Mouse (Mus musculus): ENCODE data around the gene Rpp25l. TPM values are rescaled to one million over a fixed set of nuclear protein-coding genes. Genes with fewer than 3 reads are reported as not detected.
"Not testable (repeated sequence)": the region's sequence is repeated elsewhere in the genome, so short reads cannot be mapped to it uniquely, and the experiment has no call there.

The Rpp25l gene
- 14.4 and 15.5 TPM in 2 replicates for total RNA-seq (2017)

DNA sequence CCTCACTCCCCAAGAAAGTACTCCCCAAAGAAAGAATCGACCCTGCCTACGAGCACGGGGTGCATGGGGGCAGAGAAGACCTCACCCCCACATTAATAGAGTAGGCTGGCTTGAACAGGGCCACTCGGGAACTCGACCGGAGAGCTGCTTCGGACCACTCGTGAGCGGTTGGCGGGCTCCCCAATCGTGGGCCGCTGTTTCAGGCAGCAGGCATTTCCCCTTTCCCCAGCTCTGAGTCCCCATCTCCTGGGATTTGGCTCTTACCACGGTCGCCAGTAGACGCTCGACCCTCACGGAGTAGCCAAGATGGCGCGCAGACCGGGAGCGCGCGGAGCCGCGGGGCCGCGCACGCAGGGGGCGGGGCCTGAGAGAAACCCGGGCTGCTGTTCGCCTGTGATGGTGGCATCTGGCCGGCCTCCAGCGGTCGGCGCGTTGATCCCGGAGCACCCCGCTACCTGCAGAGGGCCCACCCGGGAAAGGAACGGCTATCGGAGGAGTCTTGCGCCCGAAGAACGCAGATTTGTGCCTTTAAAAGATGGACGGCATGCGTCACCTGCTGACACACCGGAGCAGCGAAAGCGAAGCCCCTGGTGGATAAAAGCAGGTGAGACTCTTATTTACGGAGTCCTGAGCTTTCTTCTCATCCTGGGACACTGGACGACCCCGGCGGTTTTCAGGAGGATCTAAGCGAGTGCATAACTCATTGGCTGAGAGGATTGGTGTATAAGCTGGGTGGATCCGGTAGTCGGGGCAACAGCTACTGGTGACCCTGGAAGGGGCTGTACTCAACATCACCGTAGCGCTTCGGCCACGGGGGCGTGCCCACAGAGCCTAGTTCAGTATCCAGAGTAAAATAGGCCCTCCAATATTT, at the start of gene Rpp25l:
Gene Rpp25l, minus strand, starts transcription at position 338 of the 871 bp plus-strand sequence.
- ATAC-seq (ENCODE audit: extremely low read depth, insufficient number of reproducible peaks, low FRiP score, poor library complexity, severe bottlenecking): peak; percentile 40

DNA sequence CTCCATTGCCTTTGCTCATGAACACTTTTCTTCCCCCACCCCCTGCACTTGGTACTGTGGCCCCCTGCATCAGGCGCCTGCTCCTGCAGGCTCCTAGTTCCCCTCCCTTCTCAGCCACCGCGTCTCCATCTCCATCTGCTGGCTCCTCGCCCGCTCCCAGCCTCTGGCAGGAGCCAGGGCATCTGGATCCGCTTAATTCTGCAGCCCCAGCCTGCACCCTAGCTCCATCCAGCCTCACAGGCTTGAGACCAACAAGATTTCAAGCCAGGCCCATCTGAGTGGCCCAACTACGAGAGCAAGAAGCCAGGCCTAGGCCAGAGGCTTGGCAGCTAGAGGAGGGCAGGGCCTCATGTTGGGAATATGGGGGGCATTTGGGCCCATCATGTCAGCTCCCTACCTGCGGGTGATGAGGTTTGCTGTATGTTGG, 49.4 kb upstream of the Rpp25l start:
- not testable (repeated sequence) for ATAC-seq (ENCODE audit: extremely low read depth, insufficient number of reproducible peaks, low FRiP score, poor library complexity, severe bottlenecking)

DNA sequence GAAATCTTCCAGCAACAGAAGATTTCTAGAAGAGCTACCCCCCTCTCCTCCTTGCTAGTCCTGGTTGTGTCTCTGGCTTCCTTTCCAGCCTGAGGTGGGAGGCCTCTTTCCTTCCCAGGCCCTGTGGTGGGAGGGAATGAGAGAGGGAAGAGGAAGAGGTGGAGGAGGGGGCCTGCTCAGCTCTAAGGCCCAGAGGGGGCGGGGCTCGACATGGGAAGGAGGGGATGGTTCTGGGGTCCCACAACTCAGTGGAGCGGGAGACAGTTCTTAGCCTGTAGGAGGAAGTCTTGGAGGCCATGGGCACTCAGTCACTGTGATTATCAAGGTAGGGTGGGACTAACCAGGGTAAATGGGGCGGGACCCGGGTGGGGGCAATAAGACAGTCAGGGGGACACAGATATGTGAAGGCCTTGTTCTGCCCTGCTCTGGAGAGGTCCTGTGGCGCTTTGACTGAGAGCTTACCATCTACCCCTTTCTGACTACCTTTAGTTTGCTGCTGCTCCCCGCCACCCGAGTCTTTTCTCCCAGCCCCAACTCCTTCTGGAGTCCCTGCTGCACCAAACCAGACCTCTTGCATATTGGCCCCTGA, 48.9 kb upstream of the Rpp25l start:
- no peak for ATAC-seq (ENCODE audit: extremely low read depth, insufficient number of reproducible peaks, low FRiP score, poor library complexity, severe bottlenecking)

DNA sequence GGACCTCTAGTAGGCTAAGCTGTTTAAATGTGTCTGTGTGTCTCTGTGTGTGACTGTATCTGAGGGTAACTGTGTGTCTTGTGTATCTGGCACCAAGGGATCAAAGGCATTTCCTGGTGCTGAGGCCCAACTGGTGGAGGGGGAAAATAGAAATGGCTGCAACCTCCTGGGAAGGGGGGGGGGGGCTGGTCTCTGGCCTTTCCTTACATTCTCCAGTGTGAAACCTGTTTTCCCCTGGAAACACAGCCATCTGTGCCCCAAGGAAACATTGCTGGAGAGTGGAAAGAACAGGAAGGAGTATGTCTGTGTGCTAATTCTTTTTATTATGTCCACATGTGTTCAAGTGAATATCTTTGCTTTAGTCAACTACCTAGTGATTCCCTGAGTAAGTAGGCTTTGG, 48.3 kb upstream of the Rpp25l start:
- no peak for ATAC-seq (ENCODE audit: extremely low read depth, insufficient number of reproducible peaks, low FRiP score, poor library complexity, severe bottlenecking)

DNA sequence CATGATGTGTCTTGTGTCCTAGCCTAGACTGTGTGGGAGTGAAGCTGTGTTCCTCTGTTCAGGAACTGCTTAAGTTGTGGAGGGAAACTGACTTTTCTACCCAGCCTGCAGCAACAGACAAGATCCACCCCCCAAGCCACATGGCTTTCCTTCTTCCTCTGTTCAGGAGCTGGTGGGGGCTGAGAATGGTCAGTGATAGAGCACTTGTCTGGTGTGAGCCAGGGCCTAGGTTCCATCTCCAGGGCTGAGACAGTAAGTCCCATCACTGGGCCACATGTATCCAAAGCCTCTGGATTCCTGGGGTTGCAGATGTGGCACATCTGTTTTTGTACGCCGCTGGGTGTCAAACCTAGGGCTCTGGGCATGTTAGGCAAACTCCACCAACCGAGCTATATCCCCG, 47.6 kb upstream of the Rpp25l start:
- no peak for ATAC-seq (ENCODE audit: extremely low read depth, insufficient number of reproducible peaks, low FRiP score, poor library complexity, severe bottlenecking)

DNA sequence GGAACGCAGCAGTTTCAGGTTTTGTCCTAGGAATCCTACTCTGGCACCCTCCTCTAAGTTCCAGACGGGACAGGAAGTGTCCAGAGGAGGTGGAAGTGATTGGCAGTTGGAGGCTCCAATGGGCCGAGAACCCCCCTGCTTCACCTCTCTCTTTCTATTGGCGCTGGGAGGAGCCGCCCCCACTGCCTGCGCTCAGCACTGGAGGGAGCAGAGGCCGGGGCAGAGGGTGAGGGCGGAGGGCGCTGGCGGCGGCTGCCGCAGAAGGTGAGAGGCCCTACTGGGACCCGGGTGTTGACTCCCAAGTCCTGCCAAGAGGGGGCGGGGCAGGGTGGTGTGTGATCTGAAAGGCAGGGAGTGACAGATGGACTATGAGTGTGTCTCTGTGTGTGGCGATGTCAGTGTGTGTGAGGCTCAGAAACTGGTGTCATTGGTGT, 47.0 kb upstream of the Rpp25l start:
- ATAC-seq (ENCODE audit: extremely low read depth, insufficient number of reproducible peaks, low FRiP score, poor library complexity, severe bottlenecking): no peak

DNA sequence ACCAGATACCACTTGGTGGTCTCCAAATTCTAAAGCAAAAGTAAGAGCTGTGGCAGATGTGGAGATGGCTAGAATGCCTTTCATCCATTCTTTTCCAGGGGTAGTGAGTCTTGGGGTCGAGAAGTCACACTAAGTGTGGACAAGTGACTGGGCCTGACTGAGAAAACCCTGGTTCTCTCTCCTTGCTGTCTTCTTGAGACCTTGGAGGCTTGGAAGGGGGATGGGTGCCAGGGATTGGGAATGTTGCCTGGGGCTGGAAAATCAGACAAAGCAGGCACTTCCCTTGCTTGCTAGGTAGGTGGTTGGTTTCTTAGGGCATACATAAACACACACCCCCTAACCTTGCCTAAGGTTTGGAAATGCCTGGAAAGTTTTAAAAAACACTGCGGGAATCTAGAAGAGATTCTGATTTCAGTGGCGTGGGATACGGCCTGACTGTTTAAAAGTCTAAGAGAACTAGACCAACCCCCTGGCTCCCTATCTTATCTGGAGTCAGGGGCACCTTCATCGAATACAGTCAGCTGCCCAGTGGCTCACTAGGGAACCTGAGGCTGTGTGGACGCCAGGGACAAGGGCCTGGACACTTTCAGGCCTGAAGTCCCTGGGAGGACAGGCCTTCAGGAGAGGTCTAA, 46.4 kb upstream of the Rpp25l start:
- no peak for ATAC-seq (ENCODE audit: extremely low read depth, insufficient number of reproducible peaks, low FRiP score, poor library complexity, severe bottlenecking)

DNA sequence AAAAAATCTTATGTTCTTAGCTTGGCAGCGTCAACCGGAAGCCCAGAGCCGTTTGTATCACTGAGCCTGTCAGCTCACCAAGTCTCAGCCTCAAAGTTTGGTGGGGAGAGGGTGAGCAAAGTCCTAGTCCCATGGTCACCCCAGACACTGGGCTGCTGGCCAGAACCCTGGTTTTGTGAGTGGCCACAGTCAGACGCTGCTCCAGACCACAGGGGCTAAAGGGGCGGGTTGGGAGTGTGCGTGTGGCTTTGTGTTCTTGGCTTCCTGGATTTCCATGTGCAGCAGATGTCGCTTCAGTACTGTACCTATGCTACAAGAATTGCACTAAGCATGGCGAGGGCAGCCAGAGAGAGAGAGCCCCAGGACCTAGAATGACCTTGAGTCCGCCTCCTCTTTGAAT, 45.9 kb upstream of the Rpp25l start:
- ATAC-seq (ENCODE audit: extremely low read depth, insufficient number of reproducible peaks, low FRiP score, poor library complexity, severe bottlenecking): no peak

DNA sequence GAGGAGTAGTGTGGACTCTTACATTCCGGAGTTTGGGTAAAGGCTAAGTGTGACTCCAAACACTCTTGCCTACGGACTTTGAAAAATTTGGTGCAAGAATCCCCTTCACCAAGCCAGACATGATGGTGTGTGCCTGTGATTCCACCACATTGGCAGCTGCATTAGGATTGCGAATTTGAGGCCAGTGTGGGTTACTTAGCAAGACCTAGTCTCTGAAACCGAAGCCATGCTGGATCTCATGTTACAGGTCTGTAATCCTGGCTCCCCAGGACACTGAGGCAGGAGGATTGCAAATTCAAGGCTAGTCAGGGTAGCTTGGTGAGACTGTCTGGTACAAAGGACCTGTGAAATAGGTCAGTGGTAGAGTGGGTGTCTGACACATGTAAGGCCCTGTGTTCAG, 45.4 kb upstream of the Rpp25l start:
- ATAC-seq (ENCODE audit: extremely low read depth, insufficient number of reproducible peaks, low FRiP score, poor library complexity, severe bottlenecking): no peak

DNA sequence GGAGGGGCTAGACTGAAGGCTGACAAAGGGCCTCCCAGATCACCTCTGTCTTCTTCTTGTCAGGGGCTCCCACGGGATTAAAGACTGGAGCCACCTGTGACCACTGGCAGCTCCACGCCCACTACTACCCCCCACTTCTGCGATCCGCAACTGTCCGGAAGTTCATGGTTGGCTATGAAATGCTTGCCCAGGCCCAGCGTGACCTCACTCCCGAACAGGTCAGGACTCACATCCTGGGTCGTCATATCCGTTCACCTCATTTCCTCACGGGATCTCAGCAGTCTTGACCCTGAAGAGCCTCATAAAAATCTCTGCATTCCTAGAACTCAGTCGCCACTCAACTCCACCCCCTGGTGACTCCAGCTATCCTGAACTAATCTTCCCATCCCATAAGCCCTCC, 44.7 kb upstream of the Rpp25l start:
- no peak for ATAC-seq (ENCODE audit: extremely low read depth, insufficient number of reproducible peaks, low FRiP score, poor library complexity, severe bottlenecking)

DNA sequence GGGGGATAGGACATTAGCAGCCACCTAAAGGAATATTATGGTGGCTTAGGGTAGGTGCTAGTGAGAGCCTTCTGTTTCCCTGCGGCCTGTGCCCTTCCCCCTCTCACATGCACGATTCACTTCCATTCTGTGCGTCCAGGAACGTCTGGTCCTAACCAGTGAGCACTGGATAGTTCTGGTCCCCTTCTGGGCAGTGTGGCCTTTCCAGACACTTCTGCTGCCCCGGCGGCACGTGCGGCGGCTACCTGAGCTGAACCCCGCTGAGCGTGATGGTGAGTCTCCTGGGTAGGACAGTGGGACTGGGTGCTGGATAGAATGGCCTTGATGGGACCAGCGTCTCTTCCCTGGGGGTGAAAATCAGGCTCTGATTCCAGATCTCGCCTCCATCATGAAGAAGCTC, 44.0 kb upstream of the Rpp25l start:
- ATAC-seq (ENCODE audit: extremely low read depth, insufficient number of reproducible peaks, low FRiP score, poor library complexity, severe bottlenecking): no peak

DNA sequence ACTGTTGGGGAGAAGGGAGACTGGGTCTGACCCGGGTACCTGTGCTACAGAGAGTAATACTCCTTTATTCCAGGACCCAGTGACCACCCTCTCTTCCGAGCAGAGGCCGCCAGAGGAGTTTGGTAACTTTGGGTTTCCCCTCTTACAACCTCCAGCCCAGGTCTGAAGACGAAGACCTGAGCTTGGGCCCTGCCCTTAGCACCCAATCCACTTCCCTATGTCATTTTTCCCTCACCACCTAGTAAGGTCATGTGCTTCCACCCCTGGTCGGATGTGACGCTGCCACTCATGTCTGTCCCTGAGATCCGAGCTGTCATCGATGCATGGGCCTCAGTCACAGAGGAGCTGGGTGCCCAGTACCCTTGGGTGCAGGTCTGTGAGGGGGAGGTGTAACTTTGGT, 43.1 kb upstream of the Rpp25l start:
- ATAC-seq (ENCODE audit: extremely low read depth, insufficient number of reproducible peaks, low FRiP score, poor library complexity, severe bottlenecking): no peak

DNA sequence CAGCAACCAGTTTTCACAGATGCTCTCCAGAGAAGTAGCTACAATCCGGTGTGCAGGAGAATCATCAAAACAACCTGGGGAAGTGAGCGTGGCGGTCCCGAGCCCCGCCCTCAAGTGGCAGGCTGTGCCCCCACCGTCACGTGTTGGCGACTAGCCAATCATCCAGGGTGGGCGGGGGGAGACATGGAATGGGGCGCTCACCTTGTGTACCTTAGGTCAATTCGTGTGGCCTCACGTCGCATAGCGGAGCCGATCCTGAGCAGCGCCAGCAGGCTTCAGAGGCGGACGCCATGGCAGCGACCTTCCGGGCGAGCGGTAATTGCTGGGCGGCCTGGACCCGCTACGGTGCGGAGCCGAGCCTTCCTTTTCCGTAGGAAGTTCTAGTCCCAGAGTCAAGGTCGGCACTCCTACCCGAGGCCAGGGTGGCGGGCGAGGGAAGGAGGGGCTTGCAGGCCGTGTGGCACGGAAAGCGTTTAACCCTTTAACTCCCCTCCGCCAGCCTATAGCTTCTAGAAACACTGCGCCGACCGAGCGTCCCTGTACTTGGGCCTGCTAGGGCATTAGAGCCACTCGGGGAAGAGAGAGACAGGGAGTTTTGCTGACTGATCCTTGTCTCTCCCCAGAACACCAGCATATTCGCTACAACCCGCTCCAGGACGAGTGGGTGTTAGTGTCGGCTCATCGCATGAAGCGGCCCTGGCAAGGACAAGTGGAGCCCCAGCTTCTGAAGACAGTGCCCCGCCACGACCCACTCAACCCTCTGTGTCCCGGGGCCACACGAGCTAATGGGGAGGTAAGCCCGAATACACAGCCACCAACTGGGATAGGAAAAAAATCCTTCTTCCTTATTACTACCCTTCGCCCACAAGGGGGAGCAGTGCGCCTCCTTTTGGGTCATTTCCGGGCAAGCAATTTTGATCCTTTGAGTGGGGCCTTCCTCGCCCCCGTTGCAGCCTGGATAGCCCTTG, 42.3 kb upstream of the Rpp25l start, which contains the start of gene Sigmar1:
Gene Sigmar1, minus strand, starts transcription at position 820 of the 968 bp plus-strand sequence.
- ATAC-seq (ENCODE audit: extremely low read depth, insufficient number of reproducible peaks, low FRiP score, poor library complexity, severe bottlenecking): peak; percentile 75

DNA sequence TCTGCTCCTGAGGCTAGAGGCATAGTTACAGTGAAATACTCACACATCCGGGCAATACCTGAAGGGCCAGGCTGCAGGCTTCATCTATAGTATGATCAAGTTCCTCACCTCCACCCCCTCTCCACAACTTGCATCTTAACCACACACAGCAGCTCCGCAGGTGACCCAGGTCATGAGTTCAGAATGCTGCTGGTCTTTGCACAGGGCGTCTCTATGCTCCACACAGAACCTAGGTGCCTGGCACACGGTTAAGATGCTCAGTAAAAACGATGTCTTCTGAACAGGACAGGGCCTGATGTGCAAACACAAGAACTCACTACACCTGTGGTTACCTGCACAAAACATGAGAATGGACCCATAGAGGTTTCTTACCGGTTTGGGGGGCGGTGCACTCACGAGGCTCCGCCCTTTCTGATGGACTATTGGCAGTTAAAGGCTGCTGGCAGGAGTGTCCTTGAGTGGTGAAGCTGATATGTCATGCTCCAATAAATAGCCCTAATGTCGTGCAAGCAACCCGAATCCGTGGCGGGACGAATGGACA, 41.5 kb upstream of the Rpp25l start, which contains the start of gene Galt:
Gene Galt, plus strand, starts transcription at position 432 of the 541 bp plus-strand sequence.
- peak; percentile 30 for ATAC-seq (ENCODE audit: extremely low read depth, insufficient number of reproducible peaks, low FRiP score, poor library complexity, severe bottlenecking)

DNA sequence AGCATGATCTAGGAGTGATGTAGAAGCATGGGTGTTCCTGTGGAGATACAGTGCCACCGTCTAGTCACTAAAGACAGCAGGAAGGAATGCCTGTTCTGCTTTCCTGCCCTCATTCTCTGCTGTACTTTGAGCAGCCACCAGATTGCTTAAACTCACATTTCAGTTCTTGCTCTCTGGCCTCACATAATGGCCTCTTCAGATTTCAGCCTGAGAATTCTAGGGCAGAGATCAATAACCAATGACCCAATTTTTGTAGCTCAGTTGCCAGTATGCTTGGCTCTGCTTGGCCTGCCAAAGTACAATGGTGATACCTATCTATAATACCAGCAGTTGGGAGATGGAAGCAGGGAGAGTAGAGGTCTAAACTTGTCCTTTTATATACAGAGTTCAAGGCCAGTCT, 31.7 kb upstream of the Rpp25l start:
- no peak for ATAC-seq (ENCODE audit: extremely low read depth, insufficient number of reproducible peaks, low FRiP score, poor library complexity, severe bottlenecking)

DNA sequence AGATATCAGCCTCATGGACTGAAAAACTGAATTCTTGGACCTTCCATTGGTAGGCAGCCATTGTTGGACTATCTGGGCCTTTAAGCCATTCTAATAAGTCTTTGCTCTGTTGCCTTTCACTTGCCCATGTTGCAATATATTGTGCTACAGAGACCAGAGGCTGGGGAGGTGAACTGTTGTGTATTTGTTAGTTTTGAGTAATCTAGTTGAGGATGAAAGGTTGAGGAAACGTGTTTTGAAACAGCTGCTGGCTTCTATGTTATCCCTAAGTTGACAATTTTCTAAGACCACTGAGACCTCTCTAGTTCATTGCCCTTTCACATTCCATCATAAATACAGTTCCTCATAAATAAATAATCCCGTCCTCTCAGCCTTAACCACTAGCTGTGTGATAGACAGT, 30.8 kb upstream of the Rpp25l start:
- ATAC-seq (ENCODE audit: extremely low read depth, insufficient number of reproducible peaks, low FRiP score, poor library complexity, severe bottlenecking): no peak

DNA sequence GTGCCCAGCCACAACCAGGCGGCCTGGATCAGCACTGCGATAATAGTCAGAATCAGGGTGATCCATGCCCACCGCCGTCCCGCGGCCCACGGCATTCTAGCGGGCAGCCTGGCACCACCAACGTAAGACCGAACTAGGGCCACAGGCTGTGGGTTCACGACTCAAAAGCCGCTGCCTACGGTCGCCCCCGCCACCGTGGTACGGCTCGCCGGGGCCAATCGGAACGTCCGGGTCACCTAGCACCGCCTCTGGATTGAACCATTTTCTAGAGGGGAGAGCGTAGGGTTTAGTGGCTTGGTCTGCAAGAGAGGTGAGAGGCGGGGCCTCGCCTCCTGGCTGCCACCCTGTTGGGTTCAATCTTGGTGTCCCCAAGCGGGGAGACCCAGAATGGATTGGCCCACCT, 27.8 kb upstream of the Rpp25l start:
- peak; percentile 89 for ATAC-seq (ENCODE audit: extremely low read depth, insufficient number of reproducible peaks, low FRiP score, poor library complexity, severe bottlenecking)

DNA sequence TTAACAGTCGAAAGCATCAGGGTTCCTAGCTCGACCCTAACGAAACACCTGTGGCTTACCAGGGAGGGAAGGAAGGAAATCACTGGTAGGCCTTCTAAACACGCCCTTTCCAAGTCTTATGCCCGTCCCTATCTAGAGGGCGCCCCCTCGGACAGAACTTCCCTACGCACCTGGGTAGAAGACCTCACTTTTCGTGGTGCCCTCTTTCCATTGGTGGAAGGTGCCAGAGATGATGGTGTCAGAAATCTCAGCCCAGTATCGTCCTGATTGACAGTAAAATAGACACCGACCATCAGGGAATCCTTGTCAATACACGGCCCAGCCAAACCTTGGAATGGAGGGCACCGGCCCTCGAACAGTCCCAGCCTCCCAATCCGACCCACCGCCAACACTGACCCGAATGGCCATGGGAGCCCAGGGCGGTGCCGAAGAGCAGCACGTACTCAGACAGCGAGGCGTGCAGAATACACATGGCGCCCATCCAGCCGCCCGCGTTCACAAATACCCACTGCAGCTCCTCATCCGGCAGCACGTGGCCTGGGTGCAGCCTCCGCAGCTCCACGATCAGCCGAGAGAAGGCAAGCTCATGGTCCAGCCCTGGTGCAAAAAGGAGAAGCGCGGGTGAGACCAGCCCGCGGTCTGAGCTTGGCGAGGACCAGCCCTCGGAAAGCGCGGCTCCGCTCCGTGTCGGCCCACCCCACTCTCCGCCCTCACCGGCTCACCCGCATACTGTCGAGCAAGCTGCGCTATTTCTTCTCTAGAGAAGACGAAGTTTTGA, 27.2 kb upstream of the Rpp25l start:
- peak; percentile 47 for ATAC-seq (ENCODE audit: extremely low read depth, insufficient number of reproducible peaks, low FRiP score, poor library complexity, severe bottlenecking)
